Mouse (Mus musculus) right cerebral cortex, postnatal 14 days (tissue): ENCODE results near the gene Slc20a1.
A peak's percentile ranks its signal among the peaks of the same experiment; 100 is the strongest.

Source experiments
- DNase-seq: peaks from one replicate; pipeline ENCODE4 v3.0.0; 2022

Slc20a1 gene

GRCm38 (mm10) chr2:129198436-129199327 is at the start of gene Slc20a1:
TSS of gene Slc20a1 (plus strand) at chr2:129198764.
- DNase-seq: peak; percentile 99

- DNase-seq: no peak
Observed at GRCm38 (mm10) chr2:129148836-129149235, 49.7 kb upstream of the Slc20a1 start.

DNA sequence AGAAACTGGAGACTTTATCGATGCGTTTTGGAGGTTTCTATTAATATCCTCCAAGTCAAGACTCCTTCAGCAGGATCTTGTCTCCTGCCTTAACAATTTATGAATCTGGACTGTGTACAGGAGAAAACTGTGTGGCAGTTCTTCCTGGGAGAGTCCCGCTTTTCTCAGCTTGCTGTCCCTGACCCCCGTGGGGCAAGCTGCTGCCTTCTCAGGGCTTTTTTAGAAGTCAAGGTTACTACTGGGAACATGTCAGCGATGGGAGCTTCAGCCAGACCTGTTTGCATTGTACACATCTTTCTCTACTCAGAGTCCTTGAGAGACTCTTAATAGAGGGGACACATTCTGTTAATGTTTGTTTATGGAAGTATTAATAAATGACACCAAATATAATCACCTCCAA is 48.2 kb upstream of the Slc20a1 start:
- DNase-seq: no peak

DNA sequence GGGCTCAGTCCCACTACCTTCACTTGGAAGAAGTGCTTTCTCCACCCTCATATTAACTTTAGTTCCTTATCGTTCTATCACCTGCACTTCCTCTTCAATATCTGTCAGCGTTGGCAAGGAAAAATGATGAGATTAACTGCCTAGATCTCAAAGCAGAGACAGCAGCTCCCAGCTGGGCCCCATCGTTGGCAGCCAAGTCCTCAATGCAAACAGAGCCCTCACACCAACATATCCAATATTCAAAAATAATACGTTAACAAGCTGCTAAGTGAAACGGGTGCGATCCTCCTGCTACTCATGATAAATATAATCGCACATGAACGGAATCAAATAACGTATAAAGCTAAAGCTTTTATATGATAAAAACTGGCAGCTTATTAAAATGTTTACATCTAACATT is 47.5 kb upstream of the Slc20a1 start:
- DNase-seq: no peak

GRCm38 (mm10) chr2:129152751-129153150 is 45.8 kb upstream of the Slc20a1 start:
- no peak for DNase-seq

DNA sequence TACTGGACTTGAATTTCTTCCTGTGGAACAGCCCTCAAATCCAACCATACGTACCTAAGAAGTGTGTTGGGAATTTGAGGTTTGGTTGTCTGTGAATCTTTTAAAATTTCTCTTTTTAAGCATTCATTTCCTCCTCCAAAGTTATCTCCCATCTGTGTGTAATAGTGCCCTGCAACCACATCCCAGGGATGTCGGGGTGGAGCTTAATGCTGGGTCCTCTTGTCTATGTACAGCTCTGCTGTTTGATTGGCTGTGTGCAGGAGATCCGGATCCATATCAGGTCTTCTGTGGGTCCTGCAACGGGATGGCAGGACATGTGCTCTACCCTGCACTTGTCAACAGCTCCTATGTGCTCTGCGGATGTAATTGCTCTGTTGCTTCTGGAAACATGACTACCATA is 33.7 kb upstream of the Slc20a1 start:
- DNase-seq: no peak

GRCm38 (mm10) chr2:129166466-129167463 is 31.8 kb upstream of the Slc20a1 start:
- DNase-seq: no peak

DNA sequence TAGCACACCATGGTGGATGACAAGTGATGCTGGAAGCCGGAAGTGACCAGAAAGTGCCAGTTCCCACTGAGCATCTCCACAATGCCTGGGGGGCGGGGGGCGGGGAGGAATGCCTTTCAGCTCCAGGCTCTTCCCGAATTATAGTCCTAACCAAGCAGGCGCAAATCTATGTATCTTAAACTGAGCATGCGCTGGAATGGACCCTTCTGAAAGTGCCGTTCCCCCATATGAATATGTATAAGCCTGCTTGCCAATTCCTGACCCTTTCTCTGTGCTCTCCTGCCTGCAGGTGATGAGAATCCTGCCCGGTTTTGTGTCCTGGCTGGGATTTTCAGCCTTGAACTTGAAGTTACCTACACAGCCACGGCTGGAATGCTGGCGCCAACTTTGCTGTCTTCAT is 25.2 kb upstream of the Slc20a1 start:
- DNase-seq: no peak

DNA sequence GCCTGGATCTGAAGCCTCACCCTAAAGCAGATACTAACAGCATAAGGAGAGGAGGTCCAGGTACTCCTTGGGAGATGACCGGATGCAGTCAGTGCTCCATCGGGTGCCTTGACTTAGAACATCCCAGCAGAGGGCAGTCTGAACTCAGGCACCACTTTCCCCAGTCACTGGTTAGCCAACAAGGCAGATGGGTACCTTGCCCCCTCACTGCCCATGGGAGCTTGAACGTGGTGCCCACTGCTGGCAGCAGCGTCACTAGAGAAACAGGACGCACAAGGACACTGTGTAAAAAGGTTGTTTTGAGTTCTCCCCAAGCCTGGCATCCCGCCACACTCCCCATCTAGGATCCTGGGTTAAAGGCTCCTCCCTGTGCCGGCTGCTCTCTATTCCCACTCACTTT is 24.1 kb upstream of the Slc20a1 start:
- DNase-seq: peak; percentile 46

DNA sequence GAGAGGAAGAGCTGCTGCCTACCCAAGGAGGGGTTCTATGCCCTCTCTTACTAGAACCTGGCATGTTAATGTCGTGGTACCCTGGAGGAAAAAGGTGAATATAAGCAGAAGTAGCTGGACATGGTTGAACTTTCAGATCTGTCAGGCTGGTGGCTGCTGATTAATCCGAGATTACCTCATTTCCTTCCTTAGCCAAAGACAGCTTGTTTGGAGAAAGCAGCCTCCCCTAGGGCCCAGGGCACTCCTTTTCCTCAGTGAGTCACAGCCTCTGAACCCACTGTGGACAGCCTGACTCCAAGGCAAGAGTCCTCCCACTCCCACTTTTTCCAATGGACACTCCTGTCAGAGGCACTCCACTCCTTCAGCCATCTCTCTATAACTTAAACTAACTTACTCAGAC is 22.9 kb upstream of the Slc20a1 start:
- no peak for DNase-seq

GRCm38 (mm10) chr2:129176676-129177420 is 21.7 kb upstream of the Slc20a1 start:
- no peak for DNase-seq

GRCm38 (mm10) chr2:129177661-129178060 is 20.9 kb upstream of the Slc20a1 start:
- DNase-seq: no peak

DNA sequence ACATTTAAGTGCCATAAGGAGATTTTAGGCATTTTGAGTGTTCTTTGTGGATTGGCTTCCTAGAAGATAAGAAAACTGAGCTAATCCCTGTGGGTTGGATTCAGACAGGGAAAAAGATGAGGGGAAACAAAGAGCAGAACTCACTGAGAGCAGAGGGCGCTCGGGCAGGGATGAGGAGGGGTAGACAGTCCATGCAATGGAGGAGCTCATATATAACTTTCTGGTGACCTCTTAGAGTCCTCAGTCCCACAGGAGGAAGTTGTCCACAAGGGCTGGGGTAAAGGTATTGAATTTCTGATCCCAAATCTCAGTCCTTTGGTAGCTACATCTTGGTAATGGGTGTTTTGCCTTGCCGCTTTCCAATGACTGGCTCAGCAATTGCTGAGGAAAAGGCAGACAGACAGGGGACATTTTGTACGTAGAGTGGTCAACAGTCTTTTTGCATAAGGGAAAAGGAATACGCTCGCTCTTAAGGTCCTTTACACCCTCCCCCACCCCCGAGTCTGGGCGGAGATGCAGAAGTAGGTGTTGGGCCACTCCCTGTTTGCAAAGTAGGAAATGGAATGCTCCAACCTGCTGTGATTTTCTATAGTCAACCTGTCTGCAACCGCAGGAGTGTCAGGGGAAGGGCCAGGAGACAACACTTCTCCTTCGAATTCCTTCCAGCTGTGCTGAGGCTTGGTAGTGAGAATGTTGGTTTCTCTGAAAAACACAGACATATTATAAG is 20.2 kb upstream of the Slc20a1 start:
- no peak for DNase-seq

- no peak for DNase-seq
Observed at GRCm38 (mm10) chr2:129179946-129180853, 18.4 kb upstream of the Slc20a1 start.

- no peak for DNase-seq
Observed at GRCm38 (mm10) chr2:129181509-129181908, 17.1 kb upstream of the Slc20a1 start.

DNA sequence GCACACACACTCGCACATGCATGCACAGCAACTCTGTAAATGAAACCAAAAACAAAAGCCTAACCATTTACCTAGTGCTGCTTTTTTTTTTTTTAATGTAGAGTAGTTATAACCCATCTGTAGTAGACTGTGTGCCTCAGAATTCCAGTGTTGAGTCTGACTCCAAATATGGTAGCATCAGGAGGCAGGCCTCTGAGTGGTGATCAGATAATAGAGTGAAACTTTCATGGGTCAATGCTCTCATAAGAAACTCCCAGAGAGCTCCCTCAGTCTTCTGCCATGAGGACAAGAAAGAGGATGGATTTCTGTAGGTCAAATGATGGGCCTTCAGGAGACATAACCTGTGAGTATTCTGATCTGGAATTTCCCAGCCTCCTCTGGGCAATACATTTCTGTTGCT is 16.2 kb upstream of the Slc20a1 start:
- no peak for DNase-seq

GRCm38 (mm10) chr2:129183561-129184031 is 15.0 kb upstream of the Slc20a1 start:
- DNase-seq: peak; percentile 16

- no peak for DNase-seq
Observed at GRCm38 (mm10) chr2:129184853-129185252, 13.7 kb upstream of the Slc20a1 start.

GRCm38 (mm10) chr2:129185611-129186290 is 12.8 kb upstream of the Slc20a1 start:
- no peak for DNase-seq

DNA sequence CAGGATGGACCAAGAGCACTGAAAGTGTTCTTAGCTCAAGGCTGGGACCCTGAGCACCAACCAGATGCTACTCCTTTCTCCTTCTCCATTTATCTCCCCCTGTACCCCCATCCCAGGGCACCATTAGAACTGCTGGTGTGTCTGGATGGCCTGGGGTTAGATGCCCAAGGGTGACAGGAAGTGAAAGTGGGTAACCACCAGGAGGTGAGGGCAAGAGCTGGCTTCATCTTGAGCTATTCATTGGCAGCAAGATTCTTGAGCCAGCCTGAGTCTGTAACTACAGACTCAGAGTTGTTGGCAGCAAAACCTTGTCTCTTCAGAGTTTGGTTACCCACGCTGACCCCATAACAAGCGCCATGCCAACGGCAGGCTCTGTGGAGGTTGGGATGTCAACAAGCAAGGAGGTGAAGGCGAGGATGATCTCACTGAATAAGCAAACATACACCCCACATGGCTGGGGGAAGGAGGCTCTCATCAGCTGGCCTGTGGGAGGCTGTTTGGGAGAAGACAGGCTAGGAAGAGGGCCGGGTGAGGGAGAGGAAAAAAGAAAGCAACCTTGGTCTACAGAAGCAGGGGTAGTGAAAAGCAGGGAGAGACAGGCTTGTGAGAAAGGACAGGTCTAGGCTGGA is 12.2 kb upstream of the Slc20a1 start:
- DNase-seq: no peak
